Mouse (Mus musculus) spleen, adult 2 months (tissue): Measurements from ENCODE around the gene Usp35. TPM values are rescaled to one million over a fixed set of nuclear protein-coding genes. Genes with fewer than 3 reads are reported as not detected.

Experiments used
- DNase-seq, 2 experiments: peaks; one replicate each; pipeline versions ENCODE4 v3.0.0 to v3.0.0-alpha.2; 2012 to 2021; ENCODE audit warnings: low spot score in 2 of 2, low read depth in 1 of 2
- H3K27ac ChIP-seq: fragments of 200-500 bp; 2 replicates; pipeline ENCODE4 v1.5.1; 2012; ENCODE audit warnings: low read length, inconsistent platforms; ENCODE audit not compliant: insufficient read depth
- H3K27me3 ChIP-seq: fragments of 200-500 bp; 2 replicates; pipeline ENCODE4 v1.6.1; 2012; ENCODE audit warnings: mild to moderate bottlenecking, moderate library complexity, low read length, inconsistent platforms; ENCODE audit not compliant: control insufficient read depth, insufficient read depth
- H3K36me3 ChIP-seq: fragments of 200-500 bp; 2 replicates; pipeline ENCODE4 v1.6.1; 2012; ENCODE audit warnings: mild to moderate bottlenecking, low read length, inconsistent platforms; ENCODE audit not compliant: control insufficient read depth, insufficient read depth
- H3K4me1 ChIP-seq: fragments of 200-500 bp; 2 replicates; pipeline ENCODE4 v1.6.1; 2011; ENCODE audit warnings: inconsistent platforms; ENCODE audit not compliant: control insufficient read depth, insufficient read depth, insufficient read length
- H3K4me3 ChIP-seq: fragments of 200-500 bp; 2 replicates; pipeline ENCODE4 v1.5.1; 2011; ENCODE audit warnings: mild to moderate bottlenecking, inconsistent platforms; ENCODE audit not compliant: insufficient read depth, insufficient read length; ENCODE audit errors: extremely low read depth
- CTCF ChIP-seq: fragments of 200-500 bp; IDR thresholded peaks from 2 replicates; pipeline ENCODE4 v1.5.1; 2011; ENCODE audit warnings: mild to moderate bottlenecking, inconsistent platforms; ENCODE audit not compliant: insufficient read depth, insufficient read length, insufficient replicate concordance; ENCODE audit errors: extremely low read depth
- POLR2A ChIP-seq: fragments of 200-500 bp; IDR thresholded peaks from 2 replicates; pipeline ENCODE4 v1.6.1; 2011; ENCODE audit warnings: low read depth, low read length, inconsistent platforms
- WGBS: fragments of 180-500 bp; shearing (Covaris S2); methylation state at CpG from one replicate; pipeline ENCODE4 v1.1.7; 2018; 5-methylcytosine and 5-hydroxymethylcytosine counted together
- polyA plus RNA-seq: library from polyadenylated mRNA; depleted of rRNA; stranded (reverse); fragments of >200 nt; gene quantifications from 2 replicates; pipeline ENCODE4 v1.2.3, GENCODE M21; 2012

The Usp35 gene
- polyA plus RNA-seq, 1 experiment: 9.8 TPM

- WGBS: 7% methylated on average over 9 of the region's 9 CpGs
- DNase-seq: no peak
- Histone ChIP-seq H3K4me1 (peaks cover 8% of the 10 kb centered on the region; the same call in 1 of the 2 replicates), H3K27me3 (no peaks in the 10 kb centered on the region), H3K27ac (peak overlapping the region; percentile 52), H3K36me3 (no peaks in the 10 kb centered on the region), H3K4me3 (peak overlapping the region; percentile 92)
- TF ChIP-seq CTCF: no peak
Measured at GRCm38 (mm10) chr7:97332667-97333041, 834 bp upstream of the Usp35 start.

GRCm38 (mm10) chr7:97330931-97331645 is 732 bp downstream of the Usp35 start:
- peaks cover 8% of the 10 kb centered on the region; the same call in 1 of the 2 replicates for H3K4me1 ChIP-seq
- H3K27me3 ChIP-seq: no peaks in the 10 kb centered on the region
- no peak for DNase-seq
- TF ChIP-seq CTCF: no peak
- TF ChIP-seq POLR2A: no peak
- peak overlapping the region; percentile 98 for H3K4me3 ChIP-seq
- no peak overlapping the region for H3K27ac ChIP-seq
- 63% methylated on average over 11 of the region's 11 CpGs for WGBS
- H3K36me3 ChIP-seq: no peaks in the 10 kb centered on the region

- Histone ChIP-seq H3K27ac (no peak overlapping the region), H3K4me1 (peaks cover 8% of the 10 kb centered on the region), H3K36me3 (no peaks in the 10 kb centered on the region), H3K4me3 (no peak overlapping the region), H3K27me3 (peaks cover 2% of the 10 kb centered on the region; the same call in 1 of the 2 replicates)
- TF ChIP-seq POLR2A: no peak
- no peak for TF ChIP-seq CTCF
- DNase-seq: no peak
- WGBS: 89% methylated on average over 3 of the region's 3 CpGs
Measured at GRCm38 (mm10) chr7:97329676-97330075, 2.1 kb downstream of the Usp35 start.

DNA sequence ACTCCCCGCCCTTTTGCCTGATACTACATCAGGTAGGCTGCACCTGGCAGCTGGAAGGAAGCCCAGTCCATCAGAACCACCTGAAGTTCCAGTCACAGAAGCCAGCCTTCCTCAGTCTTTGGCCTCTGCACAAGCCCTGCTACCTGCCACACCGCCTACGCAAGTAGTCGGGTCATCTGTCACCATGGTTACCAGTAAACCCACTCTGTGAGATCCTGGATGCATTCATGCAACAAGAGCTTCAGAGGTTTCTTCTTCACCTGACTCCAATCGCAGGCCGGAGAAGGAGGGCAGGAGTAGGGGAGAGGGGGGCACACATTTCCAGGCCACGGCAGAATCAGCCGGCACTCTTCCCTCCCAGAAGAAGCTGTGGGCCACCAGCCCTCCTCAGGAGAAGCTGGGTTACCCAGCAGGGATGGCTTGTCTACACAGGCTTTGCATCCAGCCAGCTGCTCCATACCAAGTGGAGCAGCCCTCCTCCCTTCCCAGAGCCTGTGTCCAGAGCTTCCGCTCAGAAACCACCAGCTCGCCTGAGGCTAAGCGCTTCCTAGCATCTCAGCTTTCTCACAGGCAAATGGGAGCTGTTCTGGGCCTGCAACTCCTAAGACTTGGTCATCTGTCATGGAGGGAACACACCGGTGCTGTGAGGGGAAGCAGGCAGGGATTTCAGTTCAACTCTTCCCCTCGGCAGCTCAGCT is 2.8 kb downstream of the Usp35 start:
- Histone ChIP-seq H3K27me3 (peaks cover 2% of the 10 kb centered on the region; the same call in 1 of the 2 replicates), H3K27ac (no peak overlapping the region), H3K4me3 (no peak overlapping the region), H3K36me3 (no peaks in the 10 kb centered on the region), H3K4me1 (peaks cover 8% of the 10 kb centered on the region)
- no peak for TF ChIP-seq CTCF
- no peak for TF ChIP-seq POLR2A
- WGBS: 88% methylated on average over 13 of the region's 13 CpGs
- DNase-seq: no peak

- WGBS: 93% methylated on average over 4 of the region's 4 CpGs
Measured at GRCm38 (mm10) chr7:97327376-97327775, 4.4 kb downstream of the Usp35 start.

DNA sequence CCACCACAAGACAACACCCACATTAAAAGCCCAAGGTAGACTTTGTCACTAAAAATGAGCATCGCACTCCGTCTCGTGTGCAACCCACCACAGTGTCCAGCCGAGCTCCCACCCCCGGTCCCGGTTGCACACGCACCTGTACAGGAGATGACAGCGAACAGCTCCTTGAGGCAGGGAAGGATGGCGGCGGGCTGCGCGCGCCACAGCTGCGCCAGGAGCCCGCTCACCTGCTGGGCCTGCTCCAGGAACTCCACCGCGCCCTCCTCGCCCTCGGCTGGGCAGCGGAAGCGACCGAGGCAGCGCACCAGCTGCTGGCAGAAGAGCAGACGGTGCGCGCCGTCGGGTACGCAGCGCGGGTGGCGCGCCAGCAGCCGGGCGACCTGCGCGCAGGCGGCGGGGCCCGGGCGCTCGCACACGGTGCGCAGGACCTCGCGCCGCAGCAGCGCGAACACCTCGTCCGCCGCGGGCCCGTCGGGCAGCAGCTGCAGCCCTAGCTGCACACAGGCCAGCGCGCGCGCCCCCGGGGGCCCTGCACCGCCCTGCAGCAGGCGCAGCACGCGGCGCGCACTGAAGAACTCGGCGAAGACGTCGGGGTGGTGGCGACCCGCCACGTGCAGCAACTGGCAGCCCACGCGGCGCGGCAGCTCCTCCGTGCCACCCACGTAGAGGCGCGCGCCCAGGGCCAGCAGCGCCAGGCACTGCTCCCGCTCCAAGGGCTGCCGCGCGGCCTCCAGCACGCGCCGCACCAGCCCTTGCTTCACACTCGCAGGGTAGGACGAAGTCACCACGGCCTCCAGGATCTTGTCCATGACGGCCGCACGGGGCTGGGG is 6.4 kb downstream of the Usp35 start:
- Histone ChIP-seq H3K27me3 (peaks cover 2% of the 10 kb centered on the region; the same call in 1 of the 2 replicates), H3K4me3 (no peak overlapping the region), H3K4me1 (no peaks in the 10 kb centered on the region; the same call in 1 of the 2 replicates), H3K27ac (no peak overlapping the region), H3K36me3 (no peaks in the 10 kb centered on the region)
- WGBS: 33% methylated on average over 96 of the region's 96 CpGs
- no peak for DNase-seq
- TF ChIP-seq CTCF (no peak), POLR2A (no peak)

More at GRCm38 (mm10) chr7:97327376-97327775, 4.4 kb downstream of the Usp35 start:
- Histone ChIP-seq H3K27me3 (peaks cover 2% of the 10 kb centered on the region; the same call in 1 of the 2 replicates), H3K4me1 (peaks cover 3% of the 10 kb centered on the region), H3K4me3 (no peak overlapping the region), H3K27ac (no peak overlapping the region), H3K36me3 (no peaks in the 10 kb centered on the region)
- TF ChIP-seq POLR2A (no peak), CTCF (no peak)
- no peak for DNase-seq

DNA sequence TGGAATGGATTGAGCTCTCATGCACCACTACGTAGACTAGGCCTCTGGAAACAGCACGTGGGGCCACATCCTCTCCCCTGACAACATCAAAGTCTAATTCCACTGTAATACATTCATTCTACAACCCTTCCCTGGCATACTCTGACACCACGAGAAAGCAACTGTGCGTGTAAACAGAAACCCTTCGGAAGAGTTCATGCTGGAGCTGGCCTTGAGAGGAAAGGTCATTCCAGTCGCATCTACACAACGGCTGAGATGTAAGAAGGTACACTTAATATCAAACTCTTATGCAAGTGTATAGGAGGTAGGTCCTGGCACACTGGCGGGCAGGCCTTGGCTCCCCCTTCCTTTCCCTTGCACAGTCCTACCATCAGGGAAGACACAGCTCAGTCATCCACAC is 7.5 kb downstream of the Usp35 start:
- no peaks in the 10 kb centered on the region; the same call in 1 of the 2 replicates for H3K4me1 ChIP-seq
- DNase-seq: no peak
- WGBS: 94% methylated on average over 8 of the region's 8 CpGs
- H3K27me3 ChIP-seq: peaks cover 2% of the 10 kb centered on the region; the same call in 1 of the 2 replicates
- no peak for TF ChIP-seq POLR2A
- TF ChIP-seq CTCF: no peak
- no peak overlapping the region for H3K27ac ChIP-seq
- H3K4me3 ChIP-seq: no peak overlapping the region
- no peaks in the 10 kb centered on the region for H3K36me3 ChIP-seq
